Mouse (Mus musculus): ENCODE data around the gene H2al2b. TPM values are rescaled to one million over a fixed set of nuclear protein-coding genes. Genes with fewer than 3 reads are reported as not detected.

Gene H2al2b
- not detected in 2 replicates for polyA plus RNA-seq (2012; rRNA removed)

GRCm38 (mm10) chrY:2720574-2720973 is at the start of gene H2al2b:
Gene H2al2b (minus strand): TSS chrY:2720674.

Other genes with a start within 250 kb of the H2al2b start
- gene H2al2c, start 121.6 kb downstream of the H2al2b start, polyA plus RNA-seq (2012; rRNA removed) = not detected in 2 replicates
- not detected in 2 replicates for gene Sry, start 57.0 kb downstream of the H2al2b start, polyA plus RNA-seq (2012; rRNA removed)
- gene Gm4064, start 75.5 kb upstream of the H2al2b start, polyA plus RNA-seq (2012; rRNA removed) = not detected in 2 replicates
- not detected in 2 replicates for gene Rbmy, start 110.0 kb upstream of the H2al2b start, polyA plus RNA-seq (2012; rRNA removed)
- gene Gm10256, start 110.0 kb upstream of the H2al2b start, polyA plus RNA-seq (2012; rRNA removed) = not detected in 2 replicates
- gene Gm10352, start 180.3 kb upstream of the H2al2b start, polyA plus RNA-seq (2012; rRNA removed) = not detected in 2 replicates
- gene Gm29289, start 211.9 kb upstream of the H2al2b start, polyA plus RNA-seq (2012; rRNA removed) = not detected in 2 replicates